Mouse (Mus musculus) cortical plate, adult 2 months (tissue): ENCODE measurements at regions not wholly inside any gene's neighbourhood (a gene's known extent, or its start where the extent isn't known, plus 50 kb on each side); places are given as distances from the start of the nearest gene placed in this dataset.

Experiments used
- CTCF ChIP-seq: fragments of 200-500 bp; IDR thresholded peaks from 2 replicates; pipeline ENCODE4 v1.5.1; 2011; ENCODE audit warnings: mild to moderate bottlenecking, control low read depth, low read length; ENCODE audit not compliant: insufficient read depth; ENCODE audit errors: extremely low read depth
- POLR2A ChIP-seq: fragments of 200-500 bp; IDR thresholded peaks from 2 replicates; pipeline ENCODE4 v1.6.1; 2011; ENCODE audit warnings: mild to moderate bottlenecking, low read length, control low read depth; ENCODE audit not compliant: insufficient read depth; ENCODE audit errors: extremely low read depth

GRCm38 (mm10) chr14:87667910-87668309 is 251.5 kb downstream of the Tdrd3 start:
- no peak for TF ChIP-seq CTCF
- TF ChIP-seq POLR2A, result no peak
